Mouse (Mus musculus) kidney, adult 2 months (tissue): ENCODE data around the gene Invs. TPM values are rescaled to one million over a fixed set of nuclear protein-coding genes. Genes with fewer than 3 reads are reported as not detected.
A peak's percentile ranks its signal among the peaks of the same experiment; 100 is the strongest.
"Not testable (repeated sequence)": the region's sequence is repeated elsewhere in the genome, so short reads cannot be mapped to it uniquely, and the experiment has no call there.

Experiments
- DNase-seq: peaks from one replicate; pipeline ENCODE4 v3.0.0; 2021
- H3K27ac ChIP-seq: fragments of 200-500 bp; 2 replicates; pipeline ENCODE4 v1.5.1; 2012; ENCODE audit warnings: low read depth, low read length, control low read depth, inconsistent platforms; ENCODE audit not compliant: insufficient read depth
- H3K27me3 ChIP-seq: fragments of 200-500 bp; replicated peaks from 2 replicates; pipeline ENCODE4 v1.6.1; 2012; ENCODE audit warnings: mild to moderate bottlenecking, moderate library complexity, low read length, inconsistent platforms; ENCODE audit not compliant: control insufficient read depth, insufficient read depth
- H3K36me3 ChIP-seq: fragments of 200-500 bp; 2 replicates; pipeline ENCODE4 v1.6.1; 2012; ENCODE audit warnings: mild to moderate bottlenecking, moderate library complexity, low read length, inconsistent platforms; ENCODE audit not compliant: control insufficient read depth, insufficient read depth
- H3K4me1 ChIP-seq: fragments of 200-500 bp; 2 replicates; pipeline ENCODE4 v1.6.1; 2011; ENCODE audit warnings: low read length; ENCODE audit not compliant: control insufficient read depth, insufficient read depth
- H3K4me3 ChIP-seq: fragments of 200-500 bp; 2 replicates; pipeline ENCODE4 v1.5.1; 2011; ENCODE audit warnings: mild to moderate bottlenecking, low read depth, low read length, control low read depth; ENCODE audit not compliant: insufficient read depth
- CTCF ChIP-seq: fragments of 200-500 bp; conservative IDR thresholded peaks from 2 replicates; pipeline ENCODE4 v1.5.1; 2011; ENCODE audit warnings: low read depth, mild to moderate bottlenecking, control low read depth, low read length, moderate library complexity, mixed read lengths; ENCODE audit not compliant: insufficient read depth, insufficient read length
- POLR2A ChIP-seq: fragments of 200-500 bp; IDR thresholded peaks from one replicate; pipeline ENCODE4 v1.6.1; 2011; ENCODE audit warnings: low read depth, low read length, control low read depth
- WGBS: fragments of 180-500 bp; shearing (Covaris S2); methylation state at CpG from one replicate; pipeline ENCODE4 v1.1.7; 2018; 5-methylcytosine and 5-hydroxymethylcytosine counted together
- polyA plus RNA-seq: library from polyadenylated mRNA; depleted of rRNA; stranded (reverse); fragments of >200 nt; gene quantifications from 2 replicates; pipeline ENCODE4 v1.2.3, GENCODE M21; 2012

Invs gene
- polyA plus RNA-seq, 1 experiment: 4.6 TPM

GRCm38 (mm10) chr4:48371037-48371436, 91.5 kb downstream of the Invs start:
- DNase-seq: no peak
- 79% methylated on average over 1 of the region's 1 CpGs for WGBS
- TF ChIP-seq CTCF (no peak), POLR2A (no peak)
- Histone ChIP-seq H3K4me3 (no peak overlapping the region), H3K4me1 (no peaks in the 10 kb centered on the region), H3K36me3 (no peaks in the 10 kb centered on the region), H3K27me3 (no peaks in the 10 kb centered on the region), H3K27ac (no peak overlapping the region)

DNA sequence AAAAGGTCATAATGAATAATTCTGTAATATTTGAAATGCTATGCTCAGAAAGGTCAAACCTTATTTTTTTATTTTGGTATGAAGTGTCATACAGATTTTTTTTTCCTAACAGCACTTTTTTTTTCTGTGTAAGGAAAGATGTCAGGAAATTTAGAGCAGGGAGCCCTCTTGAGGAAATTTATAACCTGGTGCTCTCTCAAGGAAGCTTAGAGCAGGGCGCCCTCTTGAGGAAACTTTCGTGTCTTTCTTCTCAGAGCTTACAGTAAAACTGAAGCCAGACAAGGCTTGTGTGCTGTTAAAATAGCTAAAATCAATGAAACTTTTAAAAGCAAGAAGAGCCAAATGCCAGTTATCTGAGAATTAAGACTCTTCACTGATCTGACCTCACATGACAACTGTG, 101.4 kb downstream of the Invs start:
- peak; percentile 42; the same call in 1 of the 2 replicates for TF ChIP-seq CTCF
- TF ChIP-seq POLR2A: no peak
- H3K27me3 ChIP-seq: no peaks in the 10 kb centered on the region
- H3K4me3 ChIP-seq: no peak overlapping the region
- H3K27ac ChIP-seq: no peak overlapping the region
- H3K4me1 ChIP-seq: no peaks in the 10 kb centered on the region
- 13% methylated on average over 2 of the region's 2 CpGs for WGBS
- DNase-seq: peak; percentile 70
- H3K36me3 ChIP-seq: no peaks in the 10 kb centered on the region

- TF ChIP-seq POLR2A: no peak
- Histone ChIP-seq H3K4me1 (no peaks in the 10 kb centered on the region), H3K36me3 (no peaks in the 10 kb centered on the region), H3K27ac (no peak overlapping the region), H3K27me3 (no peaks in the 10 kb centered on the region), H3K4me3 (no peak overlapping the region)
- 89% methylated on average over 5 of the region's 5 CpGs for WGBS
- DNase-seq: no peak
Measured at GRCm38 (mm10) chr4:48382506-48382905, 102.9 kb downstream of the Invs start.

GRCm38 (mm10) chr4:48396949-48397348, 117.4 kb downstream of the Invs start:
- WGBS: 95% methylated on average over 3 of the region's 3 CpGs
- Histone ChIP-seq H3K36me3 (no peaks in the 10 kb centered on the region), H3K27me3 (no peaks in the 10 kb centered on the region), H3K4me3 (no peak overlapping the region), H3K4me1 (no peaks in the 10 kb centered on the region), H3K27ac (no peak overlapping the region)
- no peak for DNase-seq
- TF ChIP-seq POLR2A (no peak), CTCF (no peak)

- DNase-seq: no peak
- no peak overlapping the region for H3K27ac ChIP-seq
Measured at GRCm38 (mm10) chr4:48403066-48403640, 123.6 kb downstream of the Invs start.

DNA sequence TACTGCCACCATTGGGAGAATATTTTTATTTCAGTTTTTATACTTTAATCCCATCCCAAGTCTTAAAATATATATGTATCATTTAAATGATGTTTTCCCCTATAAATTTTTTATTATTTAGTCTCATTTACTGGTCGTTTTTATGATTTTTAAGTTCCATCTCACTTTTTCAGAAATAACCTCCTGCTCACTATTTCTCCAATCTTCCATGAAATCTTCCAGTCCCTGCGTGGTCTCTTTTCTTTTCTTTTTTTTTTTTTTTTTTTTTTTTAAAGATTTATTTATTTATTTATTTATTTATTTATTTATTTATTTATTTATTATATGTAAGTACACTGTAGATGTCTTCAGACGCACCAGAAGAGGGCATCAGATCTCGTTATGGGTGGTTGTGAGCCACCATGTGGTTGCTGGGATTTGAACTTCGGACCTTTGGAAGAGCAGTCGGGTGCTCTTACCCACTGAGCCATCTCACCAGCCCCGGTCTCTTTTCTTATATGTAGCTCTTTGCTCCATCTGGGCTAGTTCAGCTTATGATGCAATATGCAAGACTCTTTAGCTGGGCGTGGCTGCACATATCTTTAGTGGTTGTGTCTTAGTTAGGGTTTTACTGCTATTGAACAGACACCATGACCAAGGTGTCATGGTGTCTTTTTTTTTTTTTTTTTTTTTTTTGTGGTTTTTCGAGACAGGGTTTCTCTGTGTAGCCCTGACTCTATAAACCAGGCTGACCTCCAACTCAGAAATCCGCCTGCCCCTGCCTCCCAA, 126.3 kb downstream of the Invs start:
- not testable (repeated sequence) for H3K27me3 ChIP-seq, H3K36me3 ChIP-seq, H3K4me3 ChIP-seq, H3K27ac ChIP-seq, H3K4me1 ChIP-seq, DNase-seq
- WGBS: 87% methylated on average over 10 of the region's 10 CpGs

More at GRCm38 (mm10) chr4:48403066-48403640, 123.6 kb downstream of the Invs start:
- no peaks in the 10 kb centered on the region for H3K36me3 ChIP-seq
- no peaks in the 10 kb centered on the region for H3K27me3 ChIP-seq
- WGBS: 64% methylated on average over 16 of the region's 16 CpGs
- TF ChIP-seq POLR2A: no peak
- no peak for TF ChIP-seq CTCF
- no peaks in the 10 kb centered on the region for H3K4me1 ChIP-seq
- H3K4me3 ChIP-seq: no peak overlapping the region

GRCm38 (mm10) chr4:48407350-48408039, 127.9 kb downstream of the Invs start:
- Histone ChIP-seq H3K4me3 (no peak overlapping the region), H3K27me3 (no peaks in the 10 kb centered on the region), H3K4me1 (no peaks in the 10 kb centered on the region), H3K27ac (no peak overlapping the region), H3K36me3 (no peaks in the 10 kb centered on the region)
- WGBS: 56% methylated on average over 18 of the region's 18 CpGs
- DNase-seq: peak; percentile 21
- TF ChIP-seq POLR2A: no peak
- peak; percentile 79 for TF ChIP-seq CTCF

- Histone ChIP-seq H3K27ac (no peak overlapping the region), H3K36me3 (no peaks in the 10 kb centered on the region), H3K4me1 (no peaks in the 10 kb centered on the region), H3K27me3 (no peaks in the 10 kb centered on the region), H3K4me3 (no peak overlapping the region)
- TF ChIP-seq CTCF (no peak), POLR2A (no peak)
- 89% methylated on average over 8 of the region's 8 CpGs for WGBS
- DNase-seq: no peak
Measured at GRCm38 (mm10) chr4:48413473-48413872, 133.9 kb downstream of the Invs start.
